Mouse (Mus musculus) WW6 (cell line): ENCODE data around the gene Diras1.

Source experiments
- DNase-seq: peaks from one replicate; pipeline ENCODE4 v3.0.0-alpha.2; 2013; ENCODE audit warnings: low read depth, low spot score

The Diras1 gene

DNA sequence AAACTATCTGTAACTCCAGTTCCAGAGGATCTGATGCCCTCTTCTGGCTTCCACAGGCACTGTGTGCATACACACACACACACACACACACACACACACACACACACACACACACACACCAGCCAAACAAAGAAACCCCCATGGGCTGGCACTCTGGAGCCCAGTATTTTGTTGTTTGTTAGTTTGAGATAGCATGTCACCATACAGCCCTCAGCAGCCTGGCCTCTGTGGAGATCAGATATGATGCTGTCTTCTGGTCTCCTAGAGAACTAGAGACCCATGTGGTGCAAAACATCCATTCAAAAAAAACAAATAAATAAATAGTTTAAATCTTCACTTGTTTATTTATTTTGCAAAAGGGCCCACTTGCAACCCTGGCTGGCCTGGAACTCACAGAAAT, 2.8 kb upstream of the Diras1 start:
- DNase-seq, result no peak

DNA sequence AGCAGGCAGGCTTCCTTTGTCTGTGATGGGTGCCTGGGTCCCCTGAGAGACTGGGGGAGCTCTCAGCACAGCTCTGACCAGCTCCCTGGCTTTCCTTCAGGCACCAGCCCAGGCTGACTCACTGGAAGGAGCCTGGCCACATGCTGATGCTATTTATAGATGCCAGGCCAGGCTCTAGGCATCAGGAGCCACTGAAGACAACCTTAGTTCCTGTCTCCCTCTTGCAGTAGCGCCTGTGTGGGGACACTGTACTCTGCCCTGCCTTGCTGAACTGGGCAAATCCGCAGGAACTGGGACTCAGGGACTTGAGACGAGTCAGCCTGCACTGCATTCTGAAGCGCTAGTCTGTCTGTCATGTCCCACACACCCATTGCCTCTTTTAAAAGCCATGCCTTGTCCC, 1.9 kb upstream of the Diras1 start:
- DNase-seq, result no peak

- no peak for DNase-seq
Measured at GRCm38 (mm10) chr10:81026857-81027256, 1.4 kb upstream of the Diras1 start.

GRCm38 (mm10) chr10:81025047-81025621, 328 bp downstream of the Diras1 start:
- no peak for DNase-seq

DNA sequence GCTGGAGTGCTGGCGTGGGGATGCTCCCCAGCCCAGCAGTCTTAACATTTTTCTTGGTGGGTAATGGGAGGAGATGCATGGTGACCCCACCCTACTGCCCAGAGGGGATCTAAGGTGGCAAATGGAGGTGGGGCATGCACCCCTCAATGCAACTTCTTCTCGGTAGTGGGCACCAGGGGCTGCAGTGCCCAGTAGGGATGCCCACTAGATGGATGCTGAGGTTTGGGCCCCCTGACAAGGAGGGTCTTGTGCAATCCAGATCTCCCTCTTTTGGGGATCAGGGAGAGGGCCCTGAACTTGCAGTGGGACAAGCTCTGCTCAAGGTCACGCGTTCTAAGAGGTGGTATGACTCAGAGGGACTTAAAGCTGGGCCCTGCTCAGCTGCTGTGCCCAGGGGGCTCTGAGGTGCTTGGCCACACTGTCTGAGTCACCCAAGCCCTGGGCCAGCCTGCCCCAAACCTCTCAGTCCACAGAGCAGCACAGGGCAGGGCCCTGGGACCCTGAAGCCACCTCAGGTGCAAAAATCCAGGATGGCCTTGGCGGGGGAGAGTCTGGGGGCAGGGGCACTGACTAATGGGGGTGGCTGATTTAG, 1.0 kb downstream of the Diras1 start:
- DNase-seq, result no peak

DNA sequence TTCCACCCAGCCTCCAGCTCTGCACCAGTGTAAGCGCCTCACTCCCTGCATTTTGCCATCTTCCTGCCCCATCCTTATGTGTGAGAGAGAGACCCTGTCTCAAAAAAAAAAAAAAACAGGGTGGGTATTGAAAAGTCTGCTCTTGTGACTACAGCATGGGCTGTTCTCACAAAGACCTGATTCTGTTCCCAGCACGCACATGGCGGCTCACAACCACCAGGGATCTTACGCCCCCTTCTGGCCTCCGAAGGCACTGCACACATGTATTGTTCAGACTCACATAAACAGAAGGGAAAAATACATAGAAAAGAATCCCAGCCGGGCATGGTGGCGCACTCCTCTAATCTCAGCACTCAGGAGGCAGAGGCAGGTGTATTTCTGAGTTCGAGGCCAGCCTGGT, 2.7 kb downstream of the Diras1 start:
- DNase-seq, result peak; percentile 74

GRCm38 (mm10) chr10:81021547-81022110, 3.8 kb downstream of the Diras1 start:
- no peak for DNase-seq

DNA sequence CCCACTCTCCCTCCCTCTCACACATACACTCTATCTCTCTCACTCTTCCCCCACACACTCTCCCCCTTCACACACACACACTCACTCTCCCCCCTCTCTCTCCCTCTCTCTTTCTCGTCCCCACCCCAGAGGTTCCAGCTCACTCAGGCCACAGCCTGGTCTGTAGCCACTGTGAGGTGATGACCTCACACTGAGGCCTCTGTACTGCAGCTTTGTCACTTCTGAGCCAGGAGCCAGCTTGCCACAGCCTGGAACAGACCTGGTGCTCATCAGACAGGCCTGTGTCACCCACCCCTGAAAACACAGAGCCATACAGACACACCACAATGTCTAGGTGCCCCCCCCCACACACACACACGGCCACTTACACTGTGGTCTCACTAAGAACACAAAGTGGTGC, 5.3 kb downstream of the Diras1 start:
- no peak for DNase-seq

DNA sequence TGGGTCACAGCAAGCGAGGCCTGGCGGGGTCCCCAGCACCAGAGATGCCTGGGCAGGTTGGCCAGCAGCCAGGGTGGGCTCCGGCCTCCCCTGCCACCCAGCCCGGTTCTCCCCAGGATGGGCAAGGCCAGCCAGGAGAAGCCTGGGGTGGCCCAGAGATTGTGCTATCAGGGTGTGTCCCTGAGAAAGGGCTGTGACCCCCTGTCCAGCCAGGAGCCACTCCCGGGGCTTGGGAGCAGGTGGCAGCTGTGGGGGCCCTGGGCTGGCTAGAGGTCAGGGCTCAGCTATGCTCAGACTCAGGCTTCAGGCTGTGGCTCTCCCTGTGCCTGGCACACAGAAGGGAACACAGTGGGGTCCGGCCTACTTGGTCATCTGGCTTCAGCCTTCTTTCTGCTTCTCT, 5.8 kb downstream of the Diras1 start:
- no peak for DNase-seq

DNA sequence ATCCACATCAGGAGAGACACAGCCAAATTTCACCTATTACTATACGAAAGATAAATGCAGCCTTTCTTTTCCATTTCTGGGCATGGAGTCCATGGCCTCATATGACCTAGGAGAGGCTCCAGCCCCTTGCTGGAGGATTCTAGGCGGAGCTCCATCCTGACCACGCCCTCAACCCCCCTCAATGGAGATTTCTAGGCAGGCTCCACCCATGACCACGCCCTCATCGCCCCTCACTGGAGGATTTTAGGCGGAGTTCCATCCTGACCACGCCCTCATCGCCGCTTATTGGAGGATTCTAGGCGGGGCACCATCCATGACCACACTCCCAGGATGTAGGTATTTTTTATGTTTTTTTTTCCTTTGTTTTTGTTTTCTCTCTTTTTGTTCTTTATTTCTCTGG, 7.1 kb downstream of the Diras1 start:
- DNase-seq, result peak; percentile 90

GRCm38 (mm10) chr10:81016645-81017044, 8.8 kb downstream of the Diras1 start:
- DNase-seq, result no peak

GRCm38 (mm10) chr10:81015666-81016065, 9.8 kb downstream of the Diras1 start:
- no peak for DNase-seq

DNA sequence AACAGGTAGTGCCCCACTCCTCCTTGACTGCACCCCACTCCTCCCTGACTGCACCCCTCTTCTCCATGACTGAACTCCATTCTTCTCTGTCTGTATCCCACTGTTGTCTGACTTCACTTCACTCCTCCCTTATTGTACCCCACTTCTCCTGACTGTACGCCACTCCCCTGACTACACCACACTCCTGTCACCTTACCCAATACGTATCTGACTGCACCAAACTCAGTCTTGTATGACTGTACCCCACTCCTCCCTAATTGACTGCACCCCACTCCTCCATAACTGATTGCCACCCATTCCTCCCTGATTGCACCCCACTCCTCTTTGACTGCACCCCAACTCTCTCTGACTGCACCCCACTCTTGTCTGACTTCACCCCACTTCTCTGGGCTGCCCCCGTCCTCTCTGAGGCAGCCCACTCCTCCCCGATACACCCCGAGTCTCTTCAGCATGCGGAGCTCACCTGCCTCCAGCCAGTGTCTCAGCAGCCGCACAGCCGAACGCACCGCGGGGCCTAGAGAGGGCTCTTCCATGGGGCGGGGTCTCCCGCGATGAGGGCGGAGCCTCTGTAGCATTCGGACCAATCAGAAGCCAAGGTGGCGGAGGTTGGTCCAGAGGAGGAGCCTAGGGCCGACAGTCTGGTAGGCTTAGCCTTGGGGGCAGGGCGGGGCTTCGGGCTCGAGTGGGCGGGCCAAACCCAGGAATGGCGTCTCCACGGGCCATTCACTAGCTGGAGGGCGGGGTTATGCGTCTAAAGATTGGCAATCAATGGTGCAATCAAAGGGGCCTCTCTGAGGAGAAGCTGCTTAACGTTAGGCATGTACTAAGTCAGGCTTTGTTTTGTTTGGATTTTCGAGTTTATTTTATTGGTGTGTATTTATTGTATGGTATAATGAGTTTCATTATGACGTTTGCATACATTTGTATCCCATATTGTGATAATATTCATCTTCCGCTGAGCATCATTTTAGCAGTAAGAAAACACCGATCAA, 10.8 kb downstream of the Diras1 start, which contains the start of gene Gng7:
Gng7 (minus strand) TSS at position 553 of the 992 bp plus-strand sequence.
- DNase-seq, result peak; percentile 96

- DNase-seq, result no peak
Measured at GRCm38 (mm10) chr10:81010851-81011250, 14.6 kb downstream of the Diras1 start.

- no peak for DNase-seq
Measured at GRCm38 (mm10) chr10:81007240-81007639, 18.2 kb downstream of the Diras1 start.

- DNase-seq, result no peak
Measured at GRCm38 (mm10) chr10:81006005-81006677, 19.3 kb downstream of the Diras1 start.

DNA sequence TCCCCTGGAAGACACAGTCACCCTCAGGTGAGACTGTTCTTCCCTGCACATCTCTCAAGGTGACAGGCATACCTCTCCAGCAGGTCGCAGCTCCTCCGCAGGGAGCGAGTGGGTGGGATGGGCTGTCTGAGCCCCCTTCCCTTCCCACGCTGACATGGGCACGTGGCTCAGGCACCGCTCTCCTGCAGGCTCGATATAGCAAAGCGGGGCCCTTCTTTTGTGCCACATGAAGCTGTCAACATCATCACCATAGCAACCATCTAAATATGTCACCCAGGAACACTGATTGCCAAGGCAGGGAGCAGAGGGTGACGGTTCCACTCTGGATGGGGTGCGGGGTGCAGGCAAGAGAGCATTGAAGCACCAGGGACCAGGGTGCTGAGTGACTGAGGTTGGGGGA, 24.3 kb downstream of the Diras1 start:
- DNase-seq, result no peak

DNA sequence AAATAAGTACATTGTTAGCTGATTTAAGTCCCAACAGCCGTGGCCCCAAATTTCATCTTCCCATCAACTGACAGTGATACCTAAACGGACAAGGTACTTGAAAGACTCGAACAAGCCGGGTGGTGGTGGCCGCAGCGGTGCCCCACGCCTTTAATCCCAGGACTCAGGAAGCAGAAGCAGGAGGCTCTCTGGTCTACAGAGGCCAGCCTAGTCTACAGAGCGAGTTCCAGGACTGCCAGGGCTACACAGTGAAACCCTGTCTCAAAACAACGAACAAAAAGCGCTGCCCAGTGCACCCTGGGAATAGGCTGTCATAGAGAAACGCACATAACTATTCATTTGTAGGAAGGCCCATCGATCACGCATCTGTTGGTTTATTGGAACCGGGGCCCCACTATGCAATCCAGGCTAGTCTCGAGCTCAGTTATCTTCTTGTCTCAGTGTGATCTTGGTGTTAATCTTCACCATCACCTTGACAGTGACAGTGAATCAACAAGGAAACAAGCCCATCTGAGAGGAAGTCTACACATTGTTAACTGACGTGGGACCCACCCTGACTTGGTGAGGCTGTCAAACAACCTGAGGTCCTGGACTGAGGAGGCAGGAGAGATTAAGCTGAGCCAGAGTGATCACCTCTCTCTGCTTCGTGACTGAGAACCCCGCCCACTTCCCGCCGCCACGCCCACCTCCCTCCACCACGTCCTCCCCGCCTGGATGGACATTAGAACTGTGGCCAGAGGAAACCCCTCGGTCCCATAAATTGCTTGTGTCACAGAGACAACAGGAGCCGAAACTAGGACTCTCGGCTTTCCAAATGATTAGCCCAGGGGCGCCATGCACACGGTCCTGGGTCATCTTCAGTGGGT, 25.0 kb downstream of the Diras1 start:
- DNase-seq, result no peak

- DNase-seq, result peak; percentile 60
Measured at GRCm38 (mm10) chr10:80999362-81000196, 25.9 kb downstream of the Diras1 start.

- peak; percentile 75 for DNase-seq
Measured at GRCm38 (mm10) chr10:80998778-80999177, 26.7 kb downstream of the Diras1 start.
